Mouse (Mus musculus) hindbrain, embryonic 14.5 days (tissue): ENCODE results near the gene Dtnb. TPM values are rescaled to one million over a fixed set of nuclear protein-coding genes. Genes with fewer than 3 reads are reported as not detected.

Experiments
- ATAC-seq: fragments of 200-750 bp; cut with Nextera tagmentation; 2 replicates; pipeline ENCODE4 v1.8.0; 2017; ENCODE audit warnings: moderate number of reproducible peaks, mild to moderate bottlenecking, moderate TSS enrichment, moderate library complexity; ENCODE audit not compliant: low FRiP score
- DNase-seq: peaks from one replicate; pipeline ENCODE4 v3.0.0-alpha.2; 2015; ENCODE audit warnings: low spot score
- H3K27ac ChIP-seq: fragments of 300-500 bp; sonication (generic); 2 replicates; pipeline ENCODE4 v1.5.1; 2014; ENCODE audit warnings: mild to moderate bottlenecking, moderate library complexity
- H3K27me3 ChIP-seq: fragments of 300-500 bp; sonication (generic); 2 replicates; pipeline ENCODE4 v1.6.1; 2014; ENCODE audit warnings: mild to moderate bottlenecking, low read length, mixed read lengths; ENCODE audit not compliant: control insufficient read depth, insufficient read depth
- H3K36me3 ChIP-seq: fragments of 300-500 bp; sonication (generic); replicated peaks from 2 replicates; pipeline ENCODE4 v1.6.1; 2014; ENCODE audit not compliant: control insufficient read depth, insufficient read depth
- H3K4me1 ChIP-seq: fragments of 300-500 bp; sonication (generic); replicated peaks from 2 replicates; pipeline ENCODE4 v1.6.1; 2014; ENCODE audit warnings: antibody characterized with exemption, low read length, mixed read lengths; ENCODE audit not compliant: control insufficient read depth, insufficient read depth
- H3K4me2 ChIP-seq: fragments of 300-500 bp; sonication (generic); replicated peaks from 2 replicates; pipeline ENCODE4 v1.6.1; 2014; ENCODE audit warnings: mild to moderate bottlenecking, moderate library complexity
- H3K4me3 ChIP-seq: fragments of 300-500 bp; sonication (generic); replicated peaks from 2 replicates; pipeline ENCODE4 v1.5.1; 2014; ENCODE audit warnings: mild to moderate bottlenecking, low read length
- H3K9ac ChIP-seq: fragments of 300-500 bp; sonication (generic); 2 replicates; pipeline ENCODE4 v1.6.1; 2014
- H3K9me3 ChIP-seq: fragments of 300-500 bp; sonication (generic); 2 replicates; pipeline ENCODE4 v1.6.1; 2016; ENCODE audit warnings: low read length; ENCODE audit not compliant: control insufficient read depth
- WGBS: fragments of 180-500 bp; shearing (Covaris S2); extraction: QIAGEN DNeasy Blood & Tissue Kit; methylation state at CpG from one replicate; pipeline ENCODE4 v1.1.7; 2014; 5-methylcytosine and 5-hydroxymethylcytosine counted together
- polyA plus RNA-seq: library from polyadenylated mRNA; unstranded; fragments of >200 nt; fragmentation: Nextera tagmentation; extraction: Ambion mirVana; gene quantifications from 2 replicates; pipeline ENCODE4 v1.2.1, GENCODE M21; 2014

Dtnb gene
- polyA plus RNA-seq, 1 experiment from 2014 or later = 58.4 TPM

GRCm38 (mm10) chr12:3619021-3619367 lies 46.8 kb downstream of the Dtnb start:
- 100% methylated on average over 3 of the region's 3 CpGs for WGBS
- no peak overlapping the region for H3K4me2 ChIP-seq
- no peak overlapping the region for H3K27ac ChIP-seq
- H3K4me3 ChIP-seq = no peak overlapping the region
- ATAC-seq (no peak), DNase-seq (no peak)
- H3K36me3 ChIP-seq = no peaks in the 10 kb centered on the region
- no peak overlapping the region for H3K9ac ChIP-seq
- H3K4me1 ChIP-seq = no peaks in the 10 kb centered on the region
- no peaks in the 10 kb centered on the region for H3K27me3 ChIP-seq
- H3K9me3 ChIP-seq = no peaks in the 10 kb centered on the region

- Histone ChIP-seq H3K4me1 (no peaks in the 10 kb centered on the region), H3K4me3 (no peak overlapping the region), H3K9ac (no peak overlapping the region), H3K27ac (no peak overlapping the region), H3K36me3 (no peaks in the 10 kb centered on the region), H3K27me3 (no peaks in the 10 kb centered on the region), H3K9me3 (no peaks in the 10 kb centered on the region), H3K4me2 (no peak overlapping the region)
- no peak for ATAC-seq
- WGBS = 87% methylated on average over 4 of the region's 4 CpGs
- no peak for DNase-seq
Measured at GRCm38 (mm10) chr12:3626880-3627279, 54.7 kb downstream of the Dtnb start.

- no peaks in the 10 kb centered on the region for H3K9me3 ChIP-seq
- H3K9ac ChIP-seq = no peak overlapping the region
- 44% methylated on average over 3 of the region's 3 CpGs for WGBS
- no peaks in the 10 kb centered on the region for H3K4me1 ChIP-seq
- H3K27me3 ChIP-seq = no peaks in the 10 kb centered on the region
- H3K36me3 ChIP-seq = no peaks in the 10 kb centered on the region; the same call in 1 of the 2 replicates
- H3K27ac ChIP-seq = no peak overlapping the region
- H3K4me2 ChIP-seq = no peak overlapping the region
- no peak overlapping the region for H3K4me3 ChIP-seq
- DNase-seq = no peak
- ATAC-seq = no peak
Measured at GRCm38 (mm10) chr12:3641931-3642330, 69.8 kb downstream of the Dtnb start.

GRCm38 (mm10) chr12:3656799-3657198 lies 84.6 kb downstream of the Dtnb start:
- Histone ChIP-seq H3K9me3 (no peaks in the 10 kb centered on the region), H3K4me1 (no peaks in the 10 kb centered on the region), H3K4me2 (no peak overlapping the region), H3K27me3 (no peaks in the 10 kb centered on the region), H3K4me3 (no peak overlapping the region), H3K36me3 (no peaks in the 10 kb centered on the region; the same call in 1 of the 2 replicates), H3K27ac (no peak overlapping the region), H3K9ac (no peak overlapping the region)
- ATAC-seq (no peak), DNase-seq (no peak)
- 65% methylated on average over 7 of the region's 7 CpGs for WGBS

GRCm38 (mm10) chr12:3657234-3657633 lies 85.1 kb downstream of the Dtnb start:
- no peaks in the 10 kb centered on the region; the same call in 1 of the 2 replicates for H3K36me3 ChIP-seq
- no peak overlapping the region for H3K4me3 ChIP-seq
- no peak overlapping the region for H3K27ac ChIP-seq
- H3K4me1 ChIP-seq = no peaks in the 10 kb centered on the region
- ATAC-seq (no peak), DNase-seq (no peak)
- no peak overlapping the region for H3K9ac ChIP-seq
- no peaks in the 10 kb centered on the region for H3K27me3 ChIP-seq
- no peak overlapping the region for H3K4me2 ChIP-seq
- WGBS = 88% methylated on average over 4 of the region's 4 CpGs
- H3K9me3 ChIP-seq = no peaks in the 10 kb centered on the region

GRCm38 (mm10) chr12:3657786-3658185 lies 85.6 kb downstream of the Dtnb start:
- no peak overlapping the region for H3K4me2 ChIP-seq
- H3K4me3 ChIP-seq = no peak overlapping the region
- no peak overlapping the region for H3K27ac ChIP-seq
- no peaks in the 10 kb centered on the region; the same call in 1 of the 2 replicates for H3K4me1 ChIP-seq
- H3K9me3 ChIP-seq = no peaks in the 10 kb centered on the region
- no peak for ATAC-seq
- no peaks in the 10 kb centered on the region for H3K27me3 ChIP-seq
- WGBS = 85% methylated on average over 10 of the region's 10 CpGs
- H3K36me3 ChIP-seq = no peaks in the 10 kb centered on the region; the same call in 1 of the 2 replicates
- no peak overlapping the region for H3K9ac ChIP-seq
- DNase-seq = no peak

GRCm38 (mm10) chr12:3659554-3660311 lies 87.6 kb downstream of the Dtnb start:
- Histone ChIP-seq H3K4me1 (no peaks in the 10 kb centered on the region; the same call in 1 of the 2 replicates), H3K9me3 (no peaks in the 10 kb centered on the region), H3K4me3 (no peak overlapping the region), H3K4me2 (no peak overlapping the region), H3K36me3 (peaks cover 3% of the 10 kb centered on the region; the same call in 1 of the 2 replicates), H3K27ac (no peak overlapping the region), H3K27me3 (no peaks in the 10 kb centered on the region), H3K9ac (no peak overlapping the region)
- no peak for ATAC-seq
- WGBS = 90% methylated on average over 4 of the region's 4 CpGs
- no peak for DNase-seq

- Histone ChIP-seq H3K4me1 (no peaks in the 10 kb centered on the region; the same call in 1 of the 2 replicates), H3K4me3 (no peak overlapping the region), H3K27me3 (no peaks in the 10 kb centered on the region), H3K9me3 (no peaks in the 10 kb centered on the region), H3K36me3 (0 out of 2 replicates have a peak, but pooled peaks cover 5% of the 10 kb centered on the region), H3K4me2 (no peak overlapping the region), H3K27ac (no peak overlapping the region), H3K9ac (no peak overlapping the region)
- ATAC-seq (no peak), DNase-seq (peak; percentile 71)
- WGBS = 77% methylated on average over 1 of the region's 1 CpGs
Measured at GRCm38 (mm10) chr12:3660985-3661635, 88.9 kb downstream of the Dtnb start.

GRCm38 (mm10) chr12:3662660-3663059 lies 90.5 kb downstream of the Dtnb start:
- H3K36me3 ChIP-seq = 0 out of 2 replicates have a peak, but pooled peaks cover 9% of the 10 kb centered on the region
- H3K4me3 ChIP-seq = no peak overlapping the region
- no peak overlapping the region for H3K27ac ChIP-seq
- no peak for DNase-seq
- no peaks in the 10 kb centered on the region; the same call in 1 of the 2 replicates for H3K4me1 ChIP-seq
- ATAC-seq = no peak
- H3K9me3 ChIP-seq = no peaks in the 10 kb centered on the region
- no peak overlapping the region for H3K4me2 ChIP-seq
- H3K27me3 ChIP-seq = no peaks in the 10 kb centered on the region
- no peak overlapping the region for H3K9ac ChIP-seq
